Mouse (Mus musculus) layer of hippocampus, adult 8-10 months (tissue): ENCODE results near the gene Dscaml1. TPM values are rescaled to one million over a fixed set of nuclear protein-coding genes. Genes with fewer than 3 reads are reported as not detected.
"Not testable (repeated sequence)": the region's sequence is repeated elsewhere in the genome, so short reads cannot be mapped to it uniquely, and the experiment has no call there.

Experiments
- DNase-seq, 2 experiments: peaks; one replicate each; pipeline ENCODE4 v3.0.0; 2022; ENCODE audit warnings: low spot score in 2 of 2
- total RNA-seq, 4 experiments: library from RNA; stranded (reverse); gene quantifications; 2 replicates each; pipeline ENCODE4 v1.2.4; 2022

The Dscaml1 gene
- total RNA-seq, 4 experiments from 2014 or later, result 84.0 to 101 (median 88.8) TPM

GRCm38 (mm10) chr9:45766195-45766594, 339.8 kb downstream of the Dscaml1 start:
- DNase-seq, result no peak

- DNase-seq, result no peak
These were observed 340.7 kb downstream of the Dscaml1 start for GRCm38 (mm10) chr9:45767155-45767554.

DNA sequence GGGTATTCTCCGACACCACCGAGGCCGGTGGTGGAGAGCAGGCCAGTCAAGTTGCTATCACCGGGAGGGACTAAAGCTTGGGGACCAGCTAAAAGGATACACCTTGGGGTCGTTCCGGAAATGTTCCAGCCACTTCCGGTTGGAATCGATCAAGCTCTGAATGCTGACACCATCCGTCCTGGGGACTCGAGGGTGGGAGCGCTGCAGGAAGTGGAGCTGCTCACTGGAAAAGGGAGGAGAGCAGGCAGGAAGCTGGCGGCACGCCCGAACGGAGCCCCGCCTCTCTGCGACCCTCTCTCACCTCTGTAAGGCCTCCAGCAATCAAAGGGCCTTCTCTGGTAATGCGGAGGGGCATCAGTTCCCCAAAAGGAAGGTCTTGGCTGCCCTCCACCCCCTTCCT, 342.0 kb downstream of the Dscaml1 start:
- DNase-seq, result no peak

DNA sequence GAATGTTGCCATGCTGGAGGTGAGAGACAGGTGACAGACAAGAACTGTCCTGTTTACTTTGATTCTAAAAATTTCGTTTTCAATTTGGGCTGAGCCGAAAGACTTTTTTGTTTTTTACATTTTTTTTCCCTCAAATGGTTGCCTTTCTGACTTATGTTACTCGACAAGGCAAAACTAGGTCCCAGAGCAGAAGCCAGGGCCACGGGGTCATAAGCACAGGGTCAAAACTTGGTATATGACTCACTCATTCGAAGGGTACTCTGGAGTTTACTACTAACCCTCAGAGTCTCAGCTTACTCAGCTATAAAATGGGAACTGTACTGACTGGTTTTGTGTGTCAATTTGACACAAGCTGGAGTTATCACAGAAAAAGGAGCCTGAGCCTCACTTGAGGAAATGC, 343.2 kb downstream of the Dscaml1 start:
- no peak for DNase-seq

- no peak for DNase-seq
These were observed 347.7 kb downstream of the Dscaml1 start for GRCm38 (mm10) chr9:45774088-45774487.

GRCm38 (mm10) chr9:45776176-45776575, 349.7 kb downstream of the Dscaml1 start:
- DNase-seq, result not testable (repeated sequence)

DNA sequence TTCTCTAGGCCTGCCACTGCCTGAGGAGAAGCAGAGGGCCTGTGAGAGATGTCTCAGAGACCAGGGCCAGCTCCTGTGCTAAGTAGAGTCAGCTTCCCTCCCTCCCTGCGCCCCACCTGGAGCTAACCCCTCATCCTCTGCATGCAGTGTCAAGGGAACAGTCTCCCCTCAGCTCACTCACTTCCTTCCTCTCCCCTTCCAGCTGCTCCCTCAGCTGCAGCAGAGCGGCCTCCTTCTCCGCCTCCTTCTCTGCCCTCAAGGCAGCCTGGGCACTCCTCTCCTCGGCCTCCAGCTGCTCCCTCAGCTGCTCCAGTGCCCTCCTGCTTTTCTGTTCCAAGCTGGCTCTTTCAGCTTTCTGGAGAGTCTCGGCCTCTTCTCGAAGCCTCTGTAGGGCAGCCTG, 352.8 kb downstream of the Dscaml1 start:
- no peak for DNase-seq

GRCm38 (mm10) chr9:45783249-45784069, 357.0 kb downstream of the Dscaml1 start:
- DNase-seq, result no peak

DNA sequence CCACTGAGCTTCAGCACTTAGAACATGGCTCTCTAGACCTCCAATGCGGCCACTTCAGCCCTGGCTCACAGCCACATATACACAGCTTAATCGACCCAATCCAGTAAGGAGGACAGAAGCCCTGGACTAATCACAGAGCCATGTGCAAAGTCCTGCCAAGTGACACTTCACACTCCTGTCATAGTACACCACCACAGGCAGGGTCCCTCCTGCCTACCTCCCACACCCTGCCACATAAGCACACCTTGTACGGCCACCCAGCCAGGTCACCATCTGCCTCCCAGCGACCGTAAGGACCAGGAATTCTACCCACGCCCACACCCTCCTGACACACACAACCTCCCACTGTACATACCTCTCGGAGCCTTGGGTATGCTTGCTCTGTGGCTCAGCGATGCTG, 360.6 kb downstream of the Dscaml1 start:
- DNase-seq, result no peak

GRCm38 (mm10) chr9:45787547-45787946, 361.1 kb downstream of the Dscaml1 start:
- no peak for DNase-seq

DNA sequence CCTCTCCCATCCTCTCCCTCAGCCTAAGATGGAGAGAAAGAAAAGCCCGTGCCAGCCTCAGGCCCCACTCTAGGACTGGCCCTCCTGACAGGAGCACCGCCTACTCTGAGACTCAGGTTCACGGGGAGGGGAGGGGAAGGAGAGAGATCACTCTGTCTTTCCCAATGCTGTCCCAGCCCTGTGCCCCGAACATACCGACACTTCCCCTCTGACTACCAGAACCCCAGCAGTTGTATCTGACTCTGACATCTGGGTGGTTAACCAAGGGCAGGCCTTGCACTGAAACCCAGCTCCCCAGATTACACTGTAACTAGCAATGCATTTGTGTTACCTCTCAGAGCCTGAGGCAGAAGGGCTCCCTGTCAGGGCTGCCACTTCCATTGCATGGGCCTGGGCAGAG, 362.0 kb downstream of the Dscaml1 start:
- no peak for DNase-seq

DNA sequence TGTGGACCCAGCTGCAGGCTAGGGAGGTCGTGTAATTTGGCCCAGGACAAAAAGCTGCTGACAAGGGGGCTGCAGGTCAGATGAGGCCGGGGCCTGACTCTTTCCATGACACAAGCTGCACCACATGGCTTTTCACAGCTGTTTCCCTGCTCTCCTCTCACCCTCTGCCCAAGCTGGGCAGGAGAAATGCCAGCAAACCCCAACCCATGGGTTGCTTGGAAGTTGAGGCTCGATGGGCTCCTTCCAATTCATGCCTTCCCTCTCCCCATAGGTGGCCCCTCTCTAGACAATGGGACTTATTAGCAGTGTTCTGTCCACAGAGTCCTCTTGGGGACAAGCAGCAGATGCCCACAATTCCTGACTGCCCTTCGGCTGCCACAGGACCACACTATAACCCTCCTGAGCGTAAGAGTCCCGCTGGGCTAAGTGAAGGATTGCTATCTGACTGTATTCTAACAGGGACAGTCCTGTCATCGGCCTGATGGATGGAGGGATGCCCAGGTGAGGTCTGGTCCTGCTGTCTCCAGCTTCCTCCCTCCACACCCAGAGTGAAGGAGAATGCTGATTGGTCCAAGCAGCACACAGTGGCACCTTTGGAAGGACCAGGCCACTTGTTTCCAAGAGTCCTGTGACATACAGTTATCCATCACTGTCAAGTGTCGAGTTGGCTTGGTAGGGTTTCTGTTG, 365.2 kb downstream of the Dscaml1 start:
- no peak for DNase-seq

DNA sequence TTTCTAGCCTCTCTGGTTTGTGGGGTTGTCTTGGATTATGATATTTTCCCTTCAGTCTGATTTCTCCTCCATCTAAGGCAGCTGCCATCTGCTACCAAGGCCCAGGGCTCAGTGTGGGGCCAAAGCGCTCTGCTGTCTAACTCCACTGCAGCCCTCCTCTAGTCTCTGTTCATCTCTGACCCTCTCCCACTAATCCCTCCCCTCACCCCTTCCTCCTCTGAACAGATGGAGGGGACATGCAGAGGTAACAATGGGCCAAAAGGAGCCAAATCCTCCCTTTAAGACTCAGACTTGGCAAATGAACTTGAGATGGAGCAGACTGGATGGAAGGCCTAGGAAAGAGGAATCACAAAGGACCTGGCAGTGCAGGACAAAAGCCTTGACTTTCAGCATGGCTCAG, 365.8 kb downstream of the Dscaml1 start:
- DNase-seq, result no peak

GRCm38 (mm10) chr9:45793697-45794096, 367.3 kb downstream of the Dscaml1 start:
- DNase-seq, result no peak

DNA sequence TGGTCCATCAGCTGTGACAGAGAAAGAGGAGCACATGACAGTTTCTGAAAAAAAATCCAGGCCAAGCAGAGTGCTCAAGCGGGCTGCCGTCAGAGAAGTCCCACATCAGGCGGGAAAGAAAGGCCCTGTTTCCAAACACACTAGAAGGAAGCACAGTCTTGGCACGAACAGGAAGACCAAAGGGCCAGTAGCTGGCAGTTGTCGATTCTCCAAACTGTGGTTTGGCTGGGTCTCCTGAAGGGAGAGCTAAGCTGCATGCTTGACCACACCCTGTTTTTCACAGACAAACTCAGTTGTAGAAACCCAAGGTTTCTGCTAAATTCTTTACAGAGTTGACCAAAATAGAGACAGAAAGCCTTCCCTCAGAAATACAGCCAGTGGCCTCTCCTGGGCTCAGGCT, 369.3 kb downstream of the Dscaml1 start:
- no peak for DNase-seq

GRCm38 (mm10) chr9:45797271-45797670, 370.8 kb downstream of the Dscaml1 start:
- DNase-seq, result no peak

DNA sequence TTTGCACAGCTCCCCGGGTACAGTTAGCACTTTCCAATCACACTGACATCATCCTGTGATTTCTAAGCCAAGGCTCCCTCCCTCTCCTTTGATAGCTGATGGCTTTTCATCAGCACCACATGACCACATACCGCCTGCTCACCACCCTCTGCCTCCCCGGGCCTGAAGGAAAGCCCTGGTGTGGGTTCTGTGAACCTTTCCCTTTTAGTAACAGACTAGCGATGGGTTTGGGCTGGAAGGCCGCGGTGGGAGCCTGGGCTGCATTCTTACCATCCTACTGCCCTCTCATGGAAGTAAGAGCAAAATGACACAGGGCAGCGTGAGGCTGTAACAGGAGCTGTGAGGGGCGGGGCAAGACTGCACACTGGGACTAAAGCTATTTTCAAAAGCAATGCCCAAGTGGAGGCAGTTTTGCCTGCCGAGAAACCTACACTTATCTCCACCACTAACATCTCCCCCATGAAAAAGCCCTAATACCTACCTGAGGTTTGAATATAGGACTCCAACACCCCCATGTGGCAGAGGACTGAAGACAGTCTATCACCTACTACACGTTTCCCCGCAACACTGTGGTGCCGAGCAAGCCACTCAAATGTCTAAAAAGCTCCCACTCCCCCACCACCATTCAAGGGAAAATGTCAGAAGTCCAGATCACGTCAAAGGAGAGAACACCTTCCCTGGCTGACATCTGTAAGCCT, 372.2 kb downstream of the Dscaml1 start:
- DNase-seq, result peak in 1 of 2 experiments; percentile 38

DNA sequence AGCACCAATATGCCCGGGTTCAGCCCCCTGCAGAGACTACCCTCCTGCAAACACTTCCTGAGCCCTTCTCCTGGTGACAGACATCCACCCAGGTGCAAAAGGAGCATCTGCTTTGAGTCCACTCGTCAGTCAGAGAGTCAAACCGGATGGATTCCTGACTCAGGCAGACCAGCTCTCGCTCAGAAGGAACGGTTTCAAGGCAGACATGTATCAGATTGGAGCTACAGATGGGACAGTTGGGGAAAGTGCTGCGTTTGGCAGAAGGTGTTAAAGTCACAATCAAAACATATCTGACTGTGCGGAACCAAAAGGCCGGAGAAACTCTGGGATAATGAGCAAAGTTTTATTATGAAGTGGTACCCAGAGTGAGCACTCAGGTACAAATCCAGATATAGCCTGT, 373.0 kb downstream of the Dscaml1 start:
- peak; percentile 58 to 60 for DNase-seq
